Mouse (Mus musculus) brain, embryonic 14.5 days (tissue): ENCODE measurements around the gene Zfp282.

Source experiments
- CTCF ChIP-seq: fragments of 200-500 bp; IDR thresholded peaks from 2 replicates; pipeline ENCODE4 v1.5.1; 2012; ENCODE audit warnings: inconsistent platforms, mild to moderate bottlenecking, moderate library complexity, borderline replicate concordance; ENCODE audit not compliant: insufficient read depth, insufficient read length; ENCODE audit errors: extremely low read depth
- POLR2A ChIP-seq: fragments of 200-500 bp; IDR thresholded peaks from 2 replicates; pipeline ENCODE4 v1.6.1; 2012; ENCODE audit warnings: mild to moderate bottlenecking, inconsistent platforms, borderline replicate concordance; ENCODE audit not compliant: poor library complexity, insufficient read depth, insufficient read length, severe bottlenecking; ENCODE audit errors: extremely low read depth

GRCm38 (mm10) chr6:47880166-47880565 lies 3.2 kb downstream of the Zfp282 start:
- no peak for TF ChIP-seq POLR2A
- TF ChIP-seq CTCF = no peak
